Comparison of ENCODE assay signal across 12 mouse cellular contexts in the genomic region with DNA sequence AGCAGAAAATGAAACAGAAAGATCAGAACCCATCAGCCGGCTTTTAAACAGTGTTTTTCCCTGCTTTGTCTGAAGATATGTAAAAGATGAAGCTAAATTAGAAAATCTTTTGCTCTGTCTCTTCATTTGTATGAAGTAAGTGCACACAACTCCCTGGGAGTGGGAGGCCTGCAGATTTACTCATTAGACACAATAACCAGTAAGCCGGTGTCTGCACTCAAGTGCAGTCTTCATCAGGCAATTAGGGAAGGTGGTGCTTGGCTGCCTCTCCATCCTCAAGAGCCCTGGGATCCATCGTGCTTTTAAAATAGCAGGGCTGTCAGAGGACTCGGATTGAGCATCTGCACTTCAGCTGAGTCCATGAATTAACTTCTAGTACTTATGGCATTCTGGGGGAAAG.
A peak's percentile ranks its signal among the peaks of the same experiment; 100 is the strongest.
DNase-seq lines count a peak whose midpoint lies in the region; ATAC-seq and TF ChIP-seq lines count a peak whose summit lies in the region.
"Had no signal": no experiment of that assay in that cellular context is flagged by ENCODE, and none has a peak within 500 bp of the region (broad histone marks: within the 10 kb centered on the region; RNA-seq: fewer than 3 reads in every experiment).

No protein-coding gene starts in this region.

- WGBS in heart, embryonic 16.5 days: 34% methylated on average over 4 of the region's 4 CpGs
- WGBS in heart, embryonic 11.5 days (ENCODE audit: insufficient replicate concordance): 44% methylated on average over 4 of the region's 4 CpGs
- 3% methylated on average over 4 of the region's 4 CpGs for WGBS in forebrain, embryonic 16.5 days
- WGBS in midbrain, embryonic 15.5 days: 10% methylated on average over 4 of the region's 4 CpGs

- H3K36me3 ChIP-seq in heart, embryonic 16.5 days (ENCODE audit: control insufficient read depth, insufficient read depth): no peaks in the 10 kb centered on the region
- H3K36me3 ChIP-seq in heart, embryonic 11.5 days (ENCODE audit: control insufficient read depth, insufficient read depth, low read length): no peaks in the 10 kb centered on the region
- H3K36me3 ChIP-seq in forebrain, embryonic 16.5 days (ENCODE audit: control insufficient read depth, insufficient read depth): no peaks in the 10 kb centered on the region
- no peaks in the 10 kb centered on the region for H3K36me3 ChIP-seq in midbrain, embryonic 15.5 days (replicated peaks)
- H3K36me3 ChIP-seq: intestine, embryonic 15.5 days; limb, embryonic 12.5 days had no signal

- H3K27ac ChIP-seq in heart, embryonic 16.5 days (ENCODE audit: low read length): no peak overlapping the region
- no peak overlapping the region for H3K27ac ChIP-seq in heart, embryonic 11.5 days (ENCODE audit: low read depth, low read length)
- H3K27ac ChIP-seq in forebrain, embryonic 16.5 days (ENCODE audit: low read length): peak overlapping the region; percentile 86
- peak overlapping the region; percentile 53 for H3K27ac ChIP-seq in midbrain, embryonic 15.5 days
- H3K27ac ChIP-seq: intestine, embryonic 15.5 days; limb, embryonic 12.5 days; macrophage had no signal

- 0 out of 2 replicates have a peak overlapping the region, but pooled peaks have one; percentile 21 for H3K4me2 ChIP-seq in heart, embryonic 16.5 days (ENCODE audit: low read depth, low read length)
- no peak overlapping the region for H3K4me2 ChIP-seq in heart, embryonic 11.5 days
- H3K4me2 ChIP-seq in forebrain, embryonic 16.5 days (ENCODE audit: low read length): peak overlapping the region; percentile 43
- H3K4me2 ChIP-seq in midbrain, embryonic 15.5 days: peak overlapping the region; percentile 24
- H3K4me2 ChIP-seq: intestine, embryonic 15.5 days; limb, embryonic 12.5 days had no signal

- H3K9me3 ChIP-seq in heart, embryonic 16.5 days (replicated peaks; ENCODE audit: control insufficient read depth, low read length): no peaks in the 10 kb centered on the region
- H3K9me3 ChIP-seq in heart, embryonic 11.5 days (replicated peaks; ENCODE audit: control insufficient read depth, low read length): no peaks in the 10 kb centered on the region
- no peaks in the 10 kb centered on the region for H3K9me3 ChIP-seq in forebrain, embryonic 16.5 days (ENCODE audit: control insufficient read depth, low read length)
- no peaks in the 10 kb centered on the region for H3K9me3 ChIP-seq in midbrain, embryonic 15.5 days
- H3K9me3 ChIP-seq: intestine, embryonic 15.5 days; limb, embryonic 12.5 days had no signal

- peaks cover 18% of the 10 kb centered on the region for H3K4me1 ChIP-seq in heart, embryonic 16.5 days (ENCODE audit: control insufficient read depth, insufficient read depth, low read length)
- no peaks in the 10 kb centered on the region for H3K4me1 ChIP-seq in heart, embryonic 11.5 days (ENCODE audit: control insufficient read depth, insufficient read depth, low read length)
- H3K4me1 ChIP-seq in forebrain, embryonic 16.5 days (replicated peaks; ENCODE audit: control insufficient read depth, insufficient read depth, low read length): peaks cover 26% of the 10 kb centered on the region
- peaks cover 26% of the 10 kb centered on the region for H3K4me1 ChIP-seq in midbrain, embryonic 15.5 days
- H3K4me1 ChIP-seq: intestine, embryonic 15.5 days had no signal

- TF ChIP-seq POLR2A in brain, embryonic 14.5 days (IDR thresholded peaks at IDR 0.05; ENCODE audit: borderline replicate concordance, extremely low read depth, insufficient read depth, insufficient read length, poor library complexity, severe bottlenecking): no peak

- H3K9ac ChIP-seq in heart, embryonic 16.5 days (ENCODE audit: low read length): no peak overlapping the region
- no peak overlapping the region for H3K9ac ChIP-seq in heart, embryonic 11.5 days (ENCODE audit: low read depth, low read length)
- H3K9ac ChIP-seq in forebrain, embryonic 16.5 days (replicated peaks; ENCODE audit: low read depth, low read length): 0 out of 2 replicates have a peak overlapping the region, but pooled peaks have one; percentile 22
- H3K9ac ChIP-seq in midbrain, embryonic 15.5 days: no peak overlapping the region
- H3K9ac ChIP-seq: intestine, embryonic 15.5 days; limb, embryonic 12.5 days had no signal

- no peaks in the 10 kb centered on the region for H3K27me3 ChIP-seq in heart, embryonic 16.5 days (ENCODE audit: control insufficient read depth, insufficient read depth, low read length)
- no peaks in the 10 kb centered on the region for H3K27me3 ChIP-seq in heart, embryonic 11.5 days (ENCODE audit: control insufficient read depth, insufficient read depth, low read length)
- no peaks in the 10 kb centered on the region for H3K27me3 ChIP-seq in forebrain, embryonic 16.5 days (replicated peaks; ENCODE audit: control insufficient read depth, insufficient read depth, low read length)
- H3K27me3 ChIP-seq in midbrain, embryonic 15.5 days (replicated peaks): no peaks in the 10 kb centered on the region
- H3K27me3 ChIP-seq: intestine, embryonic 15.5 days; limb, embryonic 12.5 days had no signal

- no peak for ATAC-seq in heart, embryonic 16.5 days (replicated peaks; ENCODE audit: extremely low read depth, insufficient read depth, low FRiP score)
- no peak for ATAC-seq in heart, embryonic 11.5 days (replicated peaks; ENCODE audit: insufficient number of reproducible peaks, low FRiP score, low TSS enrichment)
- ATAC-seq in forebrain, embryonic 16.5 days: peak; percentile 62
- ATAC-seq in midbrain, embryonic 15.5 days (replicated peaks): peak; percentile 62; the same call in 1 of the 2 replicates
- ATAC-seq in erythroblast, adult 5-6 weeks (replicated peaks; ENCODE audit: low FRiP score, poor library complexity, severe bottlenecking): no peak
- ATAC-seq in erythroid progenitor cell, adult 5-6 weeks (replicated peaks; ENCODE audit: low FRiP score, poor library complexity, severe bottlenecking): no peak
- ATAC-seq: intestine, embryonic 15.5 days had no signal

- peak; percentile 95 for DNase-seq in brain, embryonic 14.5 days (ENCODE audit: low read depth)
- no peak for DNase-seq in spleen, postnatal 4 days (ENCODE audit: low spot score in 2 of 2)
- DNase-seq: cerebellum, adult 2 months had no signal

- no peak for TF ChIP-seq CTCF in brain, embryonic 14.5 days (IDR thresholded peaks at IDR 0.05; ENCODE audit: borderline replicate concordance, extremely low read depth, insufficient read depth, insufficient read length)

- H3K4me3 ChIP-seq in heart, embryonic 16.5 days (ENCODE audit: low read length): no peak overlapping the region
- H3K4me3 ChIP-seq in heart, embryonic 11.5 days (ENCODE audit: low read depth, low read length): no peak overlapping the region
- H3K4me3 ChIP-seq in forebrain, embryonic 16.5 days (replicated peaks; ENCODE audit: low read length): no peak overlapping the region; the same call in 1 of the 2 replicates
- H3K4me3 ChIP-seq in midbrain, embryonic 15.5 days: 0 out of 2 replicates have a peak overlapping the region, but pooled peaks have one; percentile 5
- H3K4me3 ChIP-seq: intestine, embryonic 15.5 days; limb, embryonic 12.5 days had no signal

Comparison
In these comparisons a context has a peak if more than half of its experiments do, and no peak if none do; other contexts are left out.
1. ATAC-seq: peak in forebrain, embryonic 16.5 days (single experiment) and midbrain, embryonic 15.5 days (single experiment); none in heart, embryonic 16.5 days (single experiment), heart, embryonic 11.5 days (single experiment), erythroblast, adult 5-6 weeks (single experiment) and erythroid progenitor cell, adult 5-6 weeks (single experiment).
2. H3K27ac ChIP-seq: peak in forebrain, embryonic 16.5 days (single experiment) and midbrain, embryonic 15.5 days (single experiment); none in heart, embryonic 16.5 days (single experiment) and heart, embryonic 11.5 days (single experiment).